Mouse (Mus musculus) thymus, adult 2 months (tissue): ENCODE results near the gene H2-T22. TPM values are rescaled to one million over a fixed set of nuclear protein-coding genes. Genes with fewer than 3 reads are reported as not detected.
"Not testable (repeated sequence)": the region's sequence is repeated elsewhere in the genome, so short reads cannot be mapped to it uniquely, and the experiment has no call there.

ENCODE experiments used
- DNase-seq: peaks from one replicate; pipeline ENCODE4 v3.0.0; 2021
- H3K27ac ChIP-seq: fragments of 200-500 bp; 2 replicates; pipeline ENCODE4 v1.5.1; 2012; ENCODE audit warnings: low read length, control low read depth; ENCODE audit not compliant: control insufficient read depth, insufficient read depth
- H3K27me3 ChIP-seq: fragments of 200-500 bp; 2 replicates; pipeline ENCODE4 v1.6.1; 2012; ENCODE audit warnings: mild to moderate bottlenecking, low read length, moderate library complexity, mixed read lengths; ENCODE audit not compliant: control insufficient read depth, insufficient read depth
- H3K36me3 ChIP-seq: fragments of 200-500 bp; 2 replicates; pipeline ENCODE4 v1.6.1; 2012; ENCODE audit warnings: mild to moderate bottlenecking, low read length, moderate library complexity; ENCODE audit not compliant: control insufficient read depth, insufficient read depth
- H3K4me1 ChIP-seq: fragments of 200-500 bp; replicated peaks from 2 replicates; pipeline ENCODE4 v1.6.1; 2012; ENCODE audit warnings: low read length; ENCODE audit not compliant: control insufficient read depth, insufficient read depth
- H3K4me3 ChIP-seq: fragments of 200-500 bp; 2 replicates; pipeline ENCODE4 v1.5.1; 2012; ENCODE audit warnings: mild to moderate bottlenecking, low read length, control low read depth, moderate library complexity; ENCODE audit not compliant: control insufficient read depth, insufficient read depth
- CTCF ChIP-seq: fragments of 200-500 bp; IDR thresholded peaks from 2 replicates; pipeline ENCODE4 v1.5.1; 2012; ENCODE audit warnings: mild to moderate bottlenecking, control low read depth, low read length, moderate library complexity, borderline replicate concordance; ENCODE audit not compliant: control insufficient read depth, poor library complexity, insufficient read depth; ENCODE audit errors: extremely low read depth
- POLR2A ChIP-seq: fragments of 200-500 bp; IDR thresholded peaks from 2 replicates; pipeline ENCODE4 v1.6.1; 2012; ENCODE audit warnings: mild to moderate bottlenecking, low read length, control low read depth, moderate library complexity; ENCODE audit not compliant: control insufficient read depth, poor library complexity, insufficient read depth; ENCODE audit errors: extremely low read depth
- WGBS: fragments of 180-500 bp; shearing (Covaris S2); methylation state at CpG from one replicate; pipeline ENCODE4 v1.1.7; 2018; 5-methylcytosine and 5-hydroxymethylcytosine counted together
- polyA plus RNA-seq: library from polyadenylated mRNA; depleted of rRNA; stranded (reverse); fragments of >200 nt; gene quantifications from 2 replicates; pipeline ENCODE4 v1.2.3, GENCODE M21; 2012

Gene H2-T22
- polyA plus RNA-seq, 1 experiment = 119 TPM

- DNase-seq = peak; percentile 75
- peaks cover 16% of the 10 kb centered on the region for H3K4me1 ChIP-seq
- WGBS = under 1% methylated on average over 25 of the region's 25 CpGs
- not testable (repeated sequence) for H3K36me3 ChIP-seq, H3K27me3 ChIP-seq
- peak within 1 kb of the TSS; percentile 95 for H3K4me3 ChIP-seq
- peak; percentile 70 for TF ChIP-seq POLR2A
- peak within 1 kb of the TSS; percentile 90 for H3K27ac ChIP-seq
Observed at GRCm38 (mm10) chr17:36032351-36032875, 10.1 kb downstream of the H2-T22 start, which contains the start of gene H2-T23. H2-T23 (minus strand) TSS chr17:36032855.

DNA sequence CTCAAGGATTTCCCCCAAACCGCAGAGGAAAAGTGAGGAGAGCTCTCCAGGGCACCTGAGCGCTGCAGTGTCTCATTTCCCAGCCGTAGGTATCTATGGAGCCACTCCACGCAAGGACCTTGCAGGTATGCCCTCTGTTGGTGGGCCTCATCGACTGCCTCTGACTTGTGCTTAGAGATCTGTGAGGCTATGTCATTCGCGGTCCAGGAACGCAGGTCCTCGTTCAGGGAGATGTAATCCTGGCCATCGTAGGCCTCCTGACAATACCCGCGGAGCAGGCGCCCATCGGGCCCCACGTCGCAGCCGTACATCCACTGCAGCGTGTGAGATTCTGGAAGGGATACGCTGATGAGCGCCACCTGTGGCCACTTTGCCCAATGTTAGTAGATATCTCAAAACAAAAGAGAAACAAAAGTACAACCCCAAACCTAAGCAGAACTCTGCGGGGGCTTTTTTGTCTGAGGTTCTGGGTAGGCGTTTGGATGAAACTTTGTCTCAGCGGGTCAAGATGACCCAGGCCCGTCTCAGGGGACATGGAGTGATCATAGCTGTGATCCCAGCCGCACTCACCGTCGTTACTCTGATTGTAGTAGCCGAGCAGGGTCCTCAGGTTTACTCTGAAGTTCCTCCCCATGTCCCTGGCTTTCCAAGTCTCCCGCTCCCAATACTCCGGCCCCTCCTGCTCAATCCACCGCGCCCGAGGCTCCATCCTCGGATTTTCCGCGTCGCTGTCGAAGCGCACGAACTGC is 10.8 kb downstream of the H2-T22 start:
- Histone ChIP-seq H3K4me1 (peaks cover 16% of the 10 kb centered on the region), H3K27ac (peak overlapping the region; percentile 90), H3K4me3 (peak overlapping the region; percentile 95)
- H3K27me3 ChIP-seq, H3K36me3 ChIP-seq: not testable (repeated sequence)
- DNase-seq = peak; percentile 68
- WGBS = under 1% methylated on average over 40 of the region's 40 CpGs
- peak; percentile 70; the same call in 1 of the 2 replicates for TF ChIP-seq CTCF

DNA sequence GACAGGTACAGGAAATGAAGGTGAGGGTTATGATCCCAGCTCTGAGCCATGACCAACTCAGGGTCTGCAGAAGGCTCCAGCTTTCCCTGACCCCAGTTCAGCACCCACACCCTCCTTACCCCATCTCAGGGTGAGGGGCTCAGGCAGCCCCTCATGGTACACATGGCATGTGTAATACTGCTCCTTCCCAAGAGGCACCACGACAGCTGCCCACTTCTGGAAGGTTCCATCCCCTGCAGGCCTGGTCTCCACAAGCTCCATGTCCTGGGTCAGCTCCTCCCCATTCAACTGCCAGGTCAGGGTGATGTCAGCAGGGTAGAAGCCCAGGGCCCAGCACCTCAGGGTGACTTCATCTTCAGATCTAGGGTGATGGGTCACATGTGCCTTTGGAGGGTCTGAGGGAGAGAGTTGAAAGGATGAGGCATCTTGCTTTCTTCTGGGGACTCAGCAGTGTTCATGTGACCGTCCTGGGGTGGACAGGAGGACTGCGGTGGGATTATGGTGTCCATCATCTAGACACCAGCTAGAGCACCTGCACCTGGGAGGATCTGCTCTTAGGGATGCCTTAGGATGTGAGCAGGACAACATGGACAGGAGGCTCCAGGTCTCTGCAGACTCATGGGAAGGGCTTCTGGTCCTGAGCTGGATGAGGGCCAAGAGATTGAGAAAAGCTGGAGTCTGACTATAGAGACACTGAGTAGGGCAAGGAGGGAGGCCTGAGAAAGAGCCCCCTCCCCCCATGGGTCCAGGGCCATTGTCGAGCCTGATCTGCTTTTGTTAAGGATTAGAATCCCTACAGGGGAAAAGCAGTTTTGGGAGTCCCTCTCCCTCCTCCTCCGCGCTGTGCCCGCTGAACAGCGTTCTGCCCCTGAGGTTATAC is 11.6 kb downstream of the H2-T22 start:
- not testable (repeated sequence) for H3K36me3 ChIP-seq, H3K27me3 ChIP-seq, DNase-seq
- Histone ChIP-seq H3K4me1 (peaks cover 16% of the 10 kb centered on the region), H3K27ac (peak overlapping the region; percentile 23), H3K4me3 (peak overlapping the region; percentile 95)
- 49% methylated on average over 8 of the region's 8 CpGs for WGBS

DNA sequence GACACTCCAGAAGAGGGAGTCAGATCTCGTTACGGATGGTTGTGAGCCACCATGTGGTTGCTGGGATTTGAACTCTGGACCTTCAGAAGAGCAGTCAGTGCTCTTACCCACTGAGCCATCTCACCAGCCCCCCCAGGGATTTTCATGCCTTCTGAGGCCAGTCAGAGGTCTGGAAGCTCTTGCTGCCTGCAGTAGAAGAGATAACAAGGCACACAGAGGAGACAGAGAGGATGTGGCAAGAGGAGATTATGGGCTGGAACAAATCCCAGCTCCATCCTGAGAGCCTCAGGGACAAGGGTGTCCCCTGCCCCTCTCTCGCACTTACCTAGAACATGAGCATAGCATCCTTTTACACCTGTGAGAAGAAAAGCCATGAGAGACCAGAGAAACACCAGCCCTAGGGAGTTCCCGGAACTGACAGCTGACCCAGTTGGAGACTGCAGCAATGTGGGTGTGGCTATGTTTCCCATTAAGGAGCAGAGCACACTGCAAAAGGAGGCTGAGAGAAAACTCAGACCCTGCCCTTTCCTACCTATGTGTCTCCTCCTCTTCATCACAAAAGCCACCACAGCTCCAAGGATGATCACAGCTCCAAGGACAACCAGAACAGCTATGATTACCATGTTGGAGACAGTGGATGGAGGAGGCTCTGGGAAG is 12.4 kb downstream of the H2-T22 start:
- H3K4me1 ChIP-seq = peaks cover 16% of the 10 kb centered on the region
- WGBS = 98% methylated on average over 4 of the region's 4 CpGs
- not testable (repeated sequence) for H3K27ac ChIP-seq, DNase-seq, H3K27me3 ChIP-seq, H3K4me3 ChIP-seq, H3K36me3 ChIP-seq

DNA sequence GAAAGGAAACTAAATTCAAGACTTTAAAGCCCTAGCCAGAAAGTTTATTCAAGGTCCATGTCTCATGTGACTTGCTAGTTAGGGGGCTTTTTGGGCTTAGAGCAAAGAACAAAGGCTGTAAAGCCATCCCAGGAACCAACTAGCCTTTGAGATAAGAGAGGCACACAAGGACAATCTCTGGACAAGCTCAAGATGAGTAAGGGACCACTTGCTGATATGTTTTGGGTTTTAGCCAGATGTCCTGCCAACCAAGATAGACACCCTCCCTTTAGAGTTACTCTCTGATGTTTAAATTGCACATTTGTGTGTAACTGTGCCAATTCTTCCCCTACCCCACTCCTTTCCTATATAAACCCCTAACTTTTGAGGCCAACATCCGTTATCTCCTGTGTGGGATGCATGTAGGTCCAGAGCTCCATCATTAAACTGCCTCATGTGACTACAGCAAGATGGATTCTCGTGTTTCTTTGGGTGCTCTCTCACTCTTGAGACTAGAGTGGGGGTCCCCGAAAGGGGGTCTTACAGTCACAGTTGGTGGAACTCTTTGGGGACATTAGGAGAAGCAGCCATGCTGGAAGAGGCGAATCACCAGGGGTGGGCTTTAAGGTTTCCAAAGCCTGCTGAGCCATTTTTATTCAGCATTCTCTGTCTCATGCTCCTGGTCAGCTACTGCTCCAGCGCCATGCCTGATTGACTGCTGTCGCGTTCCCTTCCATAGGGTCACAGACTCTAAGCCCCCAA is 13.5 kb downstream of the H2-T22 start:
- no peak overlapping the region for H3K27ac ChIP-seq

GRCm38 (mm10) chr17:36027663-36028062 is 14.9 kb downstream of the H2-T22 start:
- Histone ChIP-seq H3K36me3 (no peaks in the 10 kb centered on the region), H3K4me1 (peaks cover 26% of the 10 kb centered on the region), H3K27me3 (no peaks in the 10 kb centered on the region), H3K27ac (no peak overlapping the region), H3K4me3 (no peak overlapping the region)
- WGBS = 96% methylated on average over 4 of the region's 4 CpGs
- TF ChIP-seq POLR2A = no peak
- TF ChIP-seq CTCF = no peak
- no peak for DNase-seq

More for the DNA sequence above, 13.5 kb downstream of the H2-T22 start:
- no peak overlapping the region for H3K4me3 ChIP-seq
- 97% methylated on average over 7 of the region's 7 CpGs for WGBS
- no peaks in the 10 kb centered on the region for H3K36me3 ChIP-seq
- peaks cover 15% of the 10 kb centered on the region for H3K4me1 ChIP-seq
- no peaks in the 10 kb centered on the region for H3K27me3 ChIP-seq
- no peak for TF ChIP-seq CTCF
- no peak for TF ChIP-seq POLR2A
- DNase-seq = no peak
